Mouse (Mus musculus) cerebellum, adult 11-12 months (tissue): ENCODE results near the gene Rhod.
"Not testable (repeated sequence)": the region's sequence is repeated elsewhere in the genome, so short reads cannot be mapped to it uniquely, and the experiment has no call there.

Experiments
- DNase-seq: peaks from one replicate; pipeline ENCODE4 v3.0.0; 2022

Gene Rhod

DNA sequence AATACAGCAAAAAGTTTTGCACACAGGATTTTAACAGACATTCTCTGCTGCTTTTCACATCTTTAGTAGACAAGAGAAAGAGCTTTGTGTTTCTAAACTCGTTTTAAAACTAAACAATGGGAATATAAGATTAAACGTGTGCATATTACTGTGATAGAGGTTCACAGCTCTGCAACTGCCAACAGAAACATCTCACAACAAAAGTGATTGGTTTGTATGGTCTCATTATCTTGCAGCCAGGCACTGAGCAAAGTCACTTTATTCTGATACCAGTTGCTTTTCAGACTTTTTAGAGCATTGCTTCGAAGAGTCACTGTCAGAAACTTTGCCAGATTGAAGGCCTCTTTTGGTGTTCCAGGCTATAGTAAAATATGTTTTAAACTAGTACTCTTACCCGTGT lies 40.3 kb downstream of the Rhod start:
- DNase-seq, result no peak

DNA sequence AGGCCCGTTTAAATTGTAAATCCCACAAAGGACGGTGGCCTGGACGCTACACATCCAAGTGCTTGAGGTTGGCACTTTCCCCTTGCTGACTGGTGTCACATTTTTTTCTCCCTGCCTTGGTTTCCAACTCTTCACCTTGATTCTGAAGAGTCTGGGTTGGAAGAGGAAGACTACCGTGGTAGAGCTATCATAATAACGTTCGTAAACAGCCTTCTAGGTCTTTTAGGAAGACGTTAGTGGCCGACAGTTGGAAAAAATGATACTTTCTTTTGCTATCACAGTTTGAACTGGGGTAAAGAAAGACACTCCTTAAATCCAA lies 40.6 kb downstream of the Rhod start:
- DNase-seq, result no peak

DNA sequence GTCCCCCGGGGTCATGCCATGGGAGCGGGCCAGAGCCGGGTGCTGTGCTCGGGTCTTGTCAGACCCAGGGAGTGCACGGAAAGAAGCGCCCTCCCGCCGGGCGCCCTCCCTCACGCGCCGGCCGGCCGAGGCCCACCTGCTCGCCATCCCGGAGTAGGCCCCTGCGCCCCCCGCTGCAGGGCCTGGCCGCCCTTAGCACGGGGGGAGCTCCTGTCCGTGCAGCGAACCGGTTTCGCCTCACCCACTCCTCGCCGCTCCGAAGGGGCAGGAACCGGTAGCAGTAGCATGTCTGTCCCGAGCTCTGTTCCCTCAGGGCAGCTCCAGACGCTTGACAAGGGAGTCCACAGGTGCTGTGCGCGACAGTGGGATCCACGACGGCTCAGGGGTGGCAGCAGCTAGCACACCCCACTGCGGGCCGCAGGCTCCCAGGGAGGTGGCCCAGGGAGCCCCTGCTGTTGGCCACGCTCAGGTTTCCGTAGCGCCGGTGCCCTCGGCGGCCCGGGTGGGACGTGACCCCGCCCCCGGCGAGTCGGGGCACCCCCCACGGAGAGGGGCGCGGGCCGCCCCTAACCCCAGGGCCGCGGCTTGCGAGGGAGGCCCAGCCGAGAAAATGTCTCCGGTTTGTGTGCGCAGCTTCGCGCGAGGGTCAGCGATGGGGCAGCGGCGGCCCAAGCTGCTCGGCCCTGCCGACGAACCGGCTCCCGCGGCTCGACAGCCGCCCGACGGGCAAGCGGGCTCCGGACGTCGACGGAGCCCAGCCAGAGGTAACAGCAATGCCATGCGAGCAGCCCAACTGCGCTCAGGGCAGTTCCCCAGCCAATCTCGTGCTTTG lies 41.2 kb downstream of the Rhod start, which contains the start of gene Kdm2a:
Gene Kdm2a (minus strand): TSS at position 488 of the 832 bp plus-strand sequence.
- peak; percentile 87 for DNase-seq

DNA sequence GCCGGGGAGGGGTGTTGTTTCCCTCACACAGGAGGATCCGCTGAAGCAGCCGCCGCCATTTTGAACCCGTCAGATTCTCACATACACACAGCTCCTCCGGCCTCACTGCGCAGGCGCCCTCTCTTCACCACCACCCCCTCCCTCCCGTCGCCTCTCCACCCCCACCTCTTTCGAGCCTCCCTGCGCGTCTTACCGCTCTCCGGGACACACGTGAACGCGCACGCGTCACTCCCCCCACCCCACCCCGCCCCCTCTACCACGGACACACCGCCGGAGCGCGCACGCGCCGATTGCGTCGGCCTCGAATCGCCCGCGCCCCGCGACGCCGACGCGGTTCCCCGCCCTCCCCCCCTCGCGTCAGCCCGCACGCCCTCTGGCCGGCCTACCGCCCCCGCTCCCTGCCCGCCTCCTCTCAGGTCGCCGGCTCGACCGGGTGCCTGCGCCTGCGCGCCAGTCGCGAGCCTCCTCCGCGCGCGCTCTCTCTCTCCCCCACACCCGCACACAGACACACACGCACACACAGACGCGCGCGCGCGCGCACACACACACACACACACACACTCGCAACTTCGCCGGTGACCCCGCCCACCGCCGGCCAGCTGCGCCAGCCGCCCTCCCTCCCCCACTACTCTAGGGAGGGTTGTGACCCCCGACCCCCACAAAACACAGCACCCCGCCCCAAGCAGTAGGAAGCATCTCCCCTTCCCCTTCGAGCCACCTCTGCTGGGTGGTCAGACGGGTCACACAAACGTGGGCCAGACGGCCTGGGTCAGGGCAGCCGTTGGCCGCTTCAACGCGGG lies 42.0 kb downstream of the Rhod start:
- DNase-seq, result peak; percentile 99

DNA sequence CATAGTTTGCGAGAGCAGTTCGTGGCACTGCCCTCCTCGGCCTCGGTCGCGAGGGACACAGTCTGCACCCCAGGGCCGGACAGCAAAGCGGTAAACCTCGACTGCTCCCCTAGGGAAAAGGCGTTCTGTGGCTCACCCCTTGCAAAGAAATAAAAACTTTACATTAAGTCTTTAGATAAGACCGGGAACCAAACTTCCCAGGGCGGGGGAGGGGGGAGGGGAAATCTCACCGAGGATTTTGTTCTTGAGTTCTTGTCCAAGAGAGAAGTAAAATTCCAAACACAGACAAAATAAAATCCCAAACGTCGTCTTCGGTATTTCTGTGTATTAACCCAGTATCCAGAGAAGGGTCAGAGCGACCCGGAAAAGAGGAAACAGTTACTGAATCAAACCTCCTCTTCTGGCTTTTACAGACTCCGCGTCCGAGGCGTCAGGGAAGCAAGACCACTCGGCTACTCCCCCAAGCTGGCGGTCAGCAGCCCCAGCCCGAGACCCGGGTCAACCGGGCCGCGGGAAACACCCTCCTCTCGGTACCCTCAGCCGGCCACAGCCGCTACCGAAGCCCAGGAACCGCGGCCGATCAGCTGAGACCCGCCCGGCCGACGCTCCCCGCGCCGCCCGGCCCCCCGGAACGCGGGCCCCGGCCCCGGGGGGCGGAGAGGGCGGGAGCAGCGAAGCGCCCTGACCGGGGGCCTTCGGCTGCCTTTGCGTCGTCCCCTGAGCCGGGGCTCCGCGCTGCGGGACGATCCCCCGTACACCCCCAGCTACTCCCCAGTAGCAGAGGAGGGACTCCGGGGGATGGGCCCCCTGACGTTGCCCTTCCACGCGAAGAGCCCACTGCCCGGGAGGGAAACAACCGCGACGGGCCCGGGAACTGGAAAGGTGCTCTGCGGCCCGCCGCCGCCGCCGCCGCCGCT lies 42.9 kb downstream of the Rhod start:
- peak; percentile 54 for DNase-seq

GRCm38 (mm10) chr19:4387276-4387675 lies 52.0 kb downstream of the Rhod start:
- no peak for DNase-seq

DNA sequence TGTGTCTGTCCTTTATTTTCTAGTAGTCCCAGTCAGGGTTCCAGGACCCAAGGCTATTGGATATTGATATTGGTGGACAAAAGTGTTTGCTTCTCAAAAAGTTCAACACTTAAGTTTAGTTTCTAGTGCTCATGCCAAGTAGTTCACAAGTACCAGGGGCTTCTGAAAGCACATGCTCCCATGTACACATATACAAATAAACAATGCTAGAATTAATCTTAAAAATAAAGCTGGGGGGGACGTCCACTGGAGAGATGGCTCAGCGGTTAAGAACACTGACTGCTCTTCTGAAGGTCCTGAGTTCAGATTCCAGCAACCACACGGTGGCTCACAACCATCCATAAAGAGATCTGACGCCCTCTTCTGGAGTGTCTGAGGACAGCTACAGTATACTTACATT lies 54.2 kb downstream of the Rhod start:
- no peak for DNase-seq

- DNase-seq, result no peak
Observed at GRCm38 (mm10) chr19:4384322-4384721, 54.9 kb downstream of the Rhod start.

GRCm38 (mm10) chr19:4383306-4383705 lies 55.9 kb downstream of the Rhod start:
- DNase-seq, result no peak

- DNase-seq, result not testable (repeated sequence)
Observed at GRCm38 (mm10) chr19:4382303-4382702, 56.9 kb downstream of the Rhod start.
